Mouse (Mus musculus) erythroblast, embryonic 14.5 days (primary cell): ENCODE measurements around the gene Ntrk1. TPM values are rescaled to one million over a fixed set of nuclear protein-coding genes. Genes with fewer than 3 reads are reported as not detected.

Experiments
- H3K27me3 ChIP-seq: 2 replicates; pipeline ENCODE4 v1.6.1; 2012; ENCODE audit warnings: inconsistent platforms; ENCODE audit not compliant: control insufficient read depth
- H3K36me3 ChIP-seq: 2 replicates; pipeline ENCODE4 v1.6.1; 2012; ENCODE audit warnings: mild to moderate bottlenecking, inconsistent platforms; ENCODE audit not compliant: control insufficient read depth
- H3K4me1 ChIP-seq: 2 replicates; pipeline ENCODE4 v1.6.1; 2012; ENCODE audit warnings: inconsistent platforms; ENCODE audit not compliant: control insufficient read depth
- H3K4me3 ChIP-seq: replicated peaks from 2 replicates; pipeline ENCODE3; 2012; ENCODE audit warnings: moderate library complexity, mild to moderate bottlenecking, inconsistent platforms
- H3K9me3 ChIP-seq: 2 replicates; pipeline ENCODE4 v1.6.1; 2012; ENCODE audit warnings: low read length, inconsistent platforms, mixed read lengths; ENCODE audit not compliant: control insufficient read depth
- GATA1 ChIP-seq: IDR thresholded peaks from 2 replicates; pipeline ENCODE4 v1.6.1; 2012; ENCODE audit warnings: low read length, inconsistent platforms, mixed read lengths
- TAL1 ChIP-seq: IDR thresholded peaks from 3 replicates; pipeline ENCODE4 v1.6.1; 2012; ENCODE audit warnings: low read length, inconsistent platforms, mixed read lengths
- polyA plus RNA-seq: library from polyadenylated mRNA; stranded (reverse); fragments of >175 nt; gene quantifications from 2 replicates; pipeline ENCODE4 v1.2.3, GENCODE M21; 2012

Gene Ntrk1
- polyA plus RNA-seq, 1 experiment: not detected

DNA sequence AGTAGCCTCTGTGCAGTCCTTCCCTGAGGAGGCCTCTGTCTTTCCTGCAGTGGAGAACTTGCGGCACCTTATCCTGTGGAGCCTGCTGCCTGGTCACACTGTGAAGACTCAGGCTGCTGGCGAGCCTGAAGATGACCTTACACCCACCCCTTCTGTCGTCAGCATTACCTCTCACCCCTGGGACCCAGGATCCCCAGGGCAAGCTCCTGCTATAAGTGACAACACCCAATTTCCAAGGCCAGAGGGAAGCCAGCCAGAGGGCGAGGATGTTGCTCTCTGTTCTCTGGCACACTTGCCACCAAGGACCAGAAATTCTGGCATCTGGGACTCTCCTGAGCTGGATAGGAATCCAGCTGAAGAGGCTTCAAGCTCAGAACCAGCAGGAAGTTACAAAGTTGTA lies 61.9 kb downstream of the Ntrk1 start:
- TF ChIP-seq TAL1 (no peak), GATA1 (no peak)
- H3K4me1 ChIP-seq: no peaks in the 10 kb centered on the region
- no peaks in the 10 kb centered on the region for H3K9me3 ChIP-seq
- H3K36me3 ChIP-seq: peaks cover 29% of the 10 kb centered on the region; the same call in 1 of the 2 replicates
- no peaks in the 10 kb centered on the region for H3K27me3 ChIP-seq
- no peak overlapping the region for H3K4me3 ChIP-seq

DNA sequence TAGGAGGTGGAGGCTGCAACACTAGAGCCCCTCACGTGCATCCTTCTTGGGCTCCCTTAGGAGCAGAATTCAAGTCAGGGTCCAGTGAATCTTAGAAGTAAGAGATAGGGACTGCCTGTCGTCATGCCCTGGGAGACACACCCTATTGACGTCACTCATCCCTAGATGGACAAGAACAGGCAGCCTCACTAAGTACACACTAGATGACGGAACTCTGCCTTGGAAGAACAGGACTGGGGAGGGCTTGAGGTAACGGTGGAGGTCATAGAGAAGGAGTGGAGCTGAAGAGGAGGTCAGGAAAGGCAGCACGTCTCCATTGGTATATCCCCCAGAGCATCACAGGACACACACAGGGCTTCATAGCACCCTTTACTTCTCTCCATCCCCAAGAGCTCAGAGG lies 66.3 kb downstream of the Ntrk1 start:
- Histone ChIP-seq H3K4me1 (no peaks in the 10 kb centered on the region), H3K27me3 (no peaks in the 10 kb centered on the region), H3K36me3 (peaks cover 26% of the 10 kb centered on the region; the same call in 1 of the 2 replicates), H3K9me3 (no peaks in the 10 kb centered on the region), H3K4me3 (no peak overlapping the region)
- TF ChIP-seq GATA1 (no peak), TAL1 (no peak)

Other genes starting within 250 kb of the Ntrk1 start
- 0.03 and 0.07 TPM in 2 replicates for gene Arhgef11, start 177.6 kb downstream of the Ntrk1 start, polyA plus RNA-seq
- not detected in 2 replicates for gene Lrrc71, start 46.5 kb downstream of the Ntrk1 start, polyA plus RNA-seq
- gene Insrr, start 1.8 kb upstream of the Ntrk1 start, polyA plus RNA-seq: not detected in 2 replicates
- gene Pear1, start 29.1 kb upstream of the Ntrk1 start, polyA plus RNA-seq: 0.06 and 0.10 TPM in 2 replicates
- 0.01 and 0.04 TPM in 2 replicates for gene Sh2d2a, start 51.6 kb upstream of the Ntrk1 start, polyA plus RNA-seq
- 11.4 and 11.7 TPM in 2 replicates for gene Prcc, start 90.4 kb upstream of the Ntrk1 start, polyA plus RNA-seq
- gene Hdgf, start 111.2 kb upstream of the Ntrk1 start, polyA plus RNA-seq: 86.9 and 109 TPM in 2 replicates
- 0.97 and 1.1 TPM in 2 replicates for gene Mrpl24, start 124.3 kb upstream of the Ntrk1 start, polyA plus RNA-seq
- gene Isg20l2, start 135.2 kb upstream of the Ntrk1 start, polyA plus RNA-seq: 0.25 and 0.26 TPM in 2 replicates
- 1.3 TPM in 2 replicates for gene Rrnad1, start 135.6 kb upstream of the Ntrk1 start, polyA plus RNA-seq
- gene Crabp2, start 153.5 kb upstream of the Ntrk1 start, polyA plus RNA-seq: not detected in 2 replicates
- 0.01 TPM in 1 of 2 replicates, not detected in the other for gene Nes, start 175.9 kb upstream of the Ntrk1 start, polyA plus RNA-seq
- gene Bcan, start 205.1 kb upstream of the Ntrk1 start, polyA plus RNA-seq: not detected in 2 replicates
- not detected in 2 replicates for gene Hapln2, start 232.4 kb upstream of the Ntrk1 start, polyA plus RNA-seq
- gene Gpatch4, start 247.9 kb upstream of the Ntrk1 start, polyA plus RNA-seq: 0.57 and 0.75 TPM in 2 replicates